Mouse (Mus musculus) liver, embryonic 15.5 days (tissue): Measurements from ENCODE around the gene Slc38a6. TPM values are rescaled to one million over a fixed set of nuclear protein-coding genes. Genes with fewer than 3 reads are reported as not detected.

Experiments
- ATAC-seq: fragments of 200-750 bp; cut with Nextera tagmentation; 2 replicates; pipeline ENCODE4 v1.8.0; 2017; ENCODE audit warnings: moderate number of reproducible peaks, mild to moderate bottlenecking, moderate library complexity; ENCODE audit not compliant: insufficient read depth
- H3K27ac ChIP-seq: fragments of 300-500 bp; sonication (generic); replicated peaks from 2 replicates; pipeline ENCODE4 v1.5.1; 2015; ENCODE audit warnings: mild to moderate bottlenecking, inconsistent platforms
- H3K27me3 ChIP-seq: fragments of 300-500 bp; sonication (generic); 2 replicates; pipeline ENCODE4 v1.6.1; 2015; ENCODE audit warnings: mild to moderate bottlenecking, inconsistent platforms
- H3K36me3 ChIP-seq: fragments of 300-500 bp; sonication (generic); replicated peaks from 2 replicates; pipeline ENCODE4 v1.6.1; 2015; ENCODE audit warnings: moderate library complexity, mild to moderate bottlenecking, inconsistent platforms
- H3K4me1 ChIP-seq: fragments of 300-500 bp; sonication (generic); replicated peaks from 2 replicates; pipeline ENCODE4 v1.6.1; 2015; ENCODE audit warnings: inconsistent platforms
- H3K4me2 ChIP-seq: fragments of 300-500 bp; sonication (generic); 2 replicates; pipeline ENCODE4 v1.6.1; 2015; ENCODE audit warnings: moderate library complexity, mild to moderate bottlenecking, inconsistent platforms
- H3K4me3 ChIP-seq: fragments of 300-500 bp; sonication (generic); replicated peaks from 2 replicates; pipeline ENCODE4 v1.5.1; 2015; ENCODE audit warnings: mild to moderate bottlenecking, inconsistent platforms
- H3K9ac ChIP-seq: fragments of 300-500 bp; sonication (generic); 2 replicates; pipeline ENCODE4 v1.6.1; 2015; ENCODE audit warnings: moderate library complexity, mild to moderate bottlenecking, inconsistent platforms
- H3K9me3 ChIP-seq: fragments of 300-500 bp; sonication (generic); replicated peaks from 2 replicates; pipeline ENCODE4 v1.6.1; 2016; ENCODE audit warnings: inconsistent platforms
- WGBS: fragments of 180-500 bp; shearing (Covaris S2); methylation state at CpG from one replicate; pipeline ENCODE4 v1.1.7; 2015; ENCODE audit warnings: mixed read lengths; ENCODE audit not compliant: insufficient replicate concordance; 5-methylcytosine and 5-hydroxymethylcytosine counted together
- polyA plus RNA-seq: library from polyadenylated mRNA; unstranded; fragments of >200 nt; fragmentation: Nextera tagmentation; extraction: Ambion mirVana; gene quantifications from 2 replicates; pipeline ENCODE4 v1.2.1, GENCODE M21; 2015

The Slc38a6 gene
- polyA plus RNA-seq, 1 experiment from 2014 or later: 1.0 TPM

GRCm38 (mm10) chr12:73274921-73275320 is 11.7 kb upstream of the Slc38a6 start:
- Histone ChIP-seq H3K4me3 (no peak overlapping the region), H3K27ac (no peak overlapping the region), H3K4me2 (no peak overlapping the region), H3K36me3 (peaks cover 24% of the 10 kb centered on the region), H3K9me3 (no peaks in the 10 kb centered on the region), H3K27me3 (no peaks in the 10 kb centered on the region), H3K4me1 (no peaks in the 10 kb centered on the region), H3K9ac (no peak overlapping the region)
- 66% methylated on average over 3 of the region's 3 CpGs for WGBS
- no peak for ATAC-seq

- Histone ChIP-seq H3K9me3 (no peaks in the 10 kb centered on the region), H3K27me3 (no peaks in the 10 kb centered on the region), H3K4me2 (peak overlapping the region; percentile 79), H3K9ac (no peak overlapping the region), H3K4me3 (peak overlapping the region; percentile 77), H3K4me1 (peaks cover 21% of the 10 kb centered on the region), H3K27ac (no peak overlapping the region), H3K36me3 (peaks cover 14% of the 10 kb centered on the region)
- 46% methylated on average over 8 of the region's 8 CpGs for WGBS
- ATAC-seq: no peak
Observed at GRCm38 (mm10) chr12:73287609-73288008, 1.0 kb downstream of the Slc38a6 start.

GRCm38 (mm10) chr12:73288626-73289025 is 2.0 kb downstream of the Slc38a6 start:
- H3K9me3 ChIP-seq: no peaks in the 10 kb centered on the region
- no peak overlapping the region for H3K27ac ChIP-seq
- H3K4me2 ChIP-seq: no peak overlapping the region; the same call in 1 of the 2 replicates
- 70% methylated on average over 3 of the region's 3 CpGs for WGBS
- ATAC-seq: no peak
- H3K9ac ChIP-seq: no peak overlapping the region
- H3K4me3 ChIP-seq: no peak overlapping the region
- H3K4me1 ChIP-seq: peaks cover 21% of the 10 kb centered on the region
- H3K36me3 ChIP-seq: peaks cover 12% of the 10 kb centered on the region
- H3K27me3 ChIP-seq: no peaks in the 10 kb centered on the region

GRCm38 (mm10) chr12:73294884-73295283 is 8.3 kb downstream of the Slc38a6 start:
- no peaks in the 10 kb centered on the region for H3K27me3 ChIP-seq
- H3K9ac ChIP-seq: no peak overlapping the region
- H3K4me1 ChIP-seq: no peaks in the 10 kb centered on the region
- no peak overlapping the region for H3K4me2 ChIP-seq
- no peak overlapping the region for H3K4me3 ChIP-seq
- ATAC-seq: no peak
- H3K9me3 ChIP-seq: no peaks in the 10 kb centered on the region
- no peak overlapping the region for H3K27ac ChIP-seq
- H3K36me3 ChIP-seq: peaks cover 6% of the 10 kb centered on the region; the same call in 1 of the 2 replicates

- Histone ChIP-seq H3K27ac (no peak overlapping the region), H3K4me2 (no peak overlapping the region), H3K4me1 (no peaks in the 10 kb centered on the region), H3K36me3 (peaks cover 6% of the 10 kb centered on the region; the same call in 1 of the 2 replicates), H3K9me3 (no peaks in the 10 kb centered on the region), H3K4me3 (no peak overlapping the region), H3K27me3 (no peaks in the 10 kb centered on the region), H3K9ac (no peak overlapping the region)
- WGBS: 72% methylated on average over 11 of the region's 11 CpGs
- no peak for ATAC-seq
Observed at GRCm38 (mm10) chr12:73295505-73296140, 9.0 kb downstream of the Slc38a6 start.

GRCm38 (mm10) chr12:73298621-73299020 is 12.0 kb downstream of the Slc38a6 start:
- Histone ChIP-seq H3K27me3 (no peaks in the 10 kb centered on the region), H3K9me3 (no peaks in the 10 kb centered on the region), H3K4me1 (no peaks in the 10 kb centered on the region), H3K4me2 (no peak overlapping the region), H3K4me3 (no peak overlapping the region), H3K36me3 (no peaks in the 10 kb centered on the region), H3K9ac (no peak overlapping the region), H3K27ac (no peak overlapping the region)
- ATAC-seq: no peak
- WGBS: 75% methylated on average over 5 of the region's 5 CpGs

- H3K9me3 ChIP-seq: no peaks in the 10 kb centered on the region
- H3K4me2 ChIP-seq: no peak overlapping the region
- H3K4me3 ChIP-seq: no peak overlapping the region
- WGBS: 71% methylated on average over 2 of the region's 2 CpGs
- no peak overlapping the region for H3K9ac ChIP-seq
- H3K27me3 ChIP-seq: no peaks in the 10 kb centered on the region
- H3K27ac ChIP-seq: no peak overlapping the region
- H3K4me1 ChIP-seq: no peaks in the 10 kb centered on the region
- H3K36me3 ChIP-seq: no peaks in the 10 kb centered on the region
- no peak for ATAC-seq
Observed at GRCm38 (mm10) chr12:73300531-73300930, 14.0 kb downstream of the Slc38a6 start.

- Histone ChIP-seq H3K27me3 (no peaks in the 10 kb centered on the region), H3K36me3 (no peaks in the 10 kb centered on the region), H3K27ac (no peak overlapping the region), H3K4me1 (no peaks in the 10 kb centered on the region), H3K4me3 (no peak overlapping the region), H3K9ac (no peak overlapping the region), H3K4me2 (no peak overlapping the region), H3K9me3 (no peaks in the 10 kb centered on the region)
- no peak for ATAC-seq
- 75% methylated on average over 4 of the region's 4 CpGs for WGBS
Observed at GRCm38 (mm10) chr12:73304636-73305035, 18.1 kb downstream of the Slc38a6 start.

- whole genome bisulfite sequencing: 73% methylated on average over 4 of the region's 4 CpGs
- Histone ChIP-seq H3K9me3 (no peaks in the 10 kb centered on the region), H3K27ac (no peak overlapping the region), H3K4me3 (no peak overlapping the region), H3K36me3 (no peaks in the 10 kb centered on the region), H3K4me2 (no peak overlapping the region), H3K27me3 (no peaks in the 10 kb centered on the region), H3K4me1 (no peaks in the 10 kb centered on the region), H3K9ac (no peak overlapping the region)
- ATAC-seq: no peak
Observed at GRCm38 (mm10) chr12:73307750-73308149, 21.2 kb downstream of the Slc38a6 start.

GRCm38 (mm10) chr12:73308711-73309110 is 22.1 kb downstream of the Slc38a6 start:
- WGBS: 71% methylated on average over 2 of the region's 2 CpGs
- no peak for ATAC-seq
- H3K4me3 ChIP-seq: no peak overlapping the region
- H3K27ac ChIP-seq: no peak overlapping the region
- H3K4me1 ChIP-seq: no peaks in the 10 kb centered on the region
- no peaks in the 10 kb centered on the region for H3K9me3 ChIP-seq
- no peak overlapping the region for H3K9ac ChIP-seq
- no peak overlapping the region for H3K4me2 ChIP-seq
- no peaks in the 10 kb centered on the region for H3K27me3 ChIP-seq
- no peaks in the 10 kb centered on the region for H3K36me3 ChIP-seq

GRCm38 (mm10) chr12:73317706-73318686 is 31.4 kb downstream of the Slc38a6 start:
- no peak overlapping the region for H3K9ac ChIP-seq
- no peak overlapping the region for H3K4me3 ChIP-seq
- H3K36me3 ChIP-seq: no peaks in the 10 kb centered on the region
- no peaks in the 10 kb centered on the region for H3K27me3 ChIP-seq
- 56% methylated on average over 7 of the region's 7 CpGs for WGBS
- H3K27ac ChIP-seq: no peak overlapping the region
- H3K9me3 ChIP-seq: no peaks in the 10 kb centered on the region
- H3K4me2 ChIP-seq: no peak overlapping the region
- no peaks in the 10 kb centered on the region for H3K4me1 ChIP-seq
- ATAC-seq: no peak
